Mouse (Mus musculus) myocyte (in vitro differentiated cells): ENCODE results near the gene Tmem230.
"Not testable (repeated sequence)": the region's sequence is repeated elsewhere in the genome, so short reads cannot be mapped to it uniquely, and the experiment has no call there.

ENCODE experiments used
- E2F4 ChIP-seq: IDR thresholded peaks from one replicate; pipeline ENCODE4 v1.6.1; 2011; ENCODE audit warnings: mild to moderate bottlenecking, control low read depth, moderate library complexity; ENCODE audit not compliant: insufficient read depth
- MYOD1 ChIP-seq, 3 experiments: IDR thresholded peaks; one replicate each; pipeline ENCODE4 v1.6.1; 2011; ENCODE audit warnings: control low read depth in 2 of 3, low read depth in 2 of 3, mild to moderate bottlenecking in 2 of 3, moderate library complexity in 1 of 3; ENCODE audit not compliant: insufficient read length in 2 of 3, control insufficient read depth in 1 of 3
- POLR2A ChIP-seq: IDR thresholded peaks from one replicate; pipeline ENCODE4 v1.6.1; 2011; ENCODE audit warnings: low read depth, mild to moderate bottlenecking, control low read depth, moderate library complexity; ENCODE audit not compliant: insufficient read length
- POLR2AphosphoS2 ChIP-seq: IDR thresholded peaks from one replicate; pipeline ENCODE4 v1.6.1; 2011; ENCODE audit warnings: low read depth, control low read depth; ENCODE audit not compliant: insufficient read length
- SRF ChIP-seq: IDR thresholded peaks from one replicate; pipeline ENCODE4 v1.6.1; 2011; ENCODE audit warnings: low read depth; ENCODE audit not compliant: control insufficient read depth, insufficient read length
- TCF3 ChIP-seq: IDR thresholded peaks from one replicate; pipeline ENCODE4 v1.6.1; 2011; ENCODE audit warnings: low read depth, control low read depth; ENCODE audit not compliant: insufficient read length

GRCm38 (mm10) chr2:132239434-132239833, 8.2 kb downstream of the Tmem230 start:
- TF ChIP-seq SRF; E2F4; POLR2A; MYOD1 (IDR thresholded peaks at IDR 0.05; ENCODE audit: control insufficient read depth in 1 of 3, insufficient read length in 2 of 3, low read depth in 2 of 3); TCF3; POLR2AphosphoS2: not testable (repeated sequence)
